8 mouse cellular contexts compared by ENCODE assay signal in genomic region chr2:33558233-33558632, GRCm38 (mm10).
DNase-seq lines count a peak whose midpoint lies in the region; ATAC-seq and TF ChIP-seq lines count a peak whose summit lies in the region.

No protein-coding gene starts in this region.

- H3K27ac ChIP-seq in forebrain, postnatal 0 days (ENCODE audit: low read depth, low read length), result no peak overlapping the region
- no peak overlapping the region for H3K27ac ChIP-seq in liver, postnatal 0 days (ENCODE audit: low read depth)

- H3K36me3 ChIP-seq in forebrain, postnatal 0 days (ENCODE audit: insufficient read depth), result no peaks in the 10 kb centered on the region
- H3K36me3 ChIP-seq in liver, postnatal 0 days (replicated peaks; ENCODE audit: insufficient read depth, low read length), result no peaks in the 10 kb centered on the region

- peak; percentile 98 for TF ChIP-seq CTCF in forebrain, postnatal 0 days (IDR thresholded peaks at IDR 0.05; ENCODE audit: low read depth)
- TF ChIP-seq CTCF in liver, postnatal 0 days (IDR thresholded peaks at IDR 0.05; ENCODE audit: low read depth), result peak; percentile 97

- no peak for TF ChIP-seq EP300 in liver, postnatal 0 days (IDR thresholded peaks at IDR 0.05; ENCODE audit: low read depth)

- no peak overlapping the region for H3K4me3 ChIP-seq in forebrain, postnatal 0 days (ENCODE audit: low read depth, low read length)
- H3K4me3 ChIP-seq in liver, postnatal 0 days (ENCODE audit: low read depth, low read length), result no peak overlapping the region

- peak; percentile 63 for DNase-seq in 416B (ENCODE audit: low read depth)
- peak; percentile 48 for DNase-seq in ES-CJ7 (ENCODE audit: low read depth, low spot score)
- peak; percentile 68 for DNase-seq in cerebellum, adult 11-12 months
- DNase-seq in forebrain, postnatal 0 days, result peak; percentile 83
- DNase-seq in kidney, postnatal 14 days, result peak; percentile 80
- peak; percentile 76 for DNase-seq in liver, postnatal 0 days
- peak; percentile 92 for DNase-seq in retina, embryonic 14.5 days (ENCODE audit: low spot score)
- DNase-seq in urinary bladder, postnatal 4 days (ENCODE audit: low spot score in 2 of 2), result peak; percentile 51 to 79

- H3K27me3 ChIP-seq in forebrain, postnatal 0 days (ENCODE audit: insufficient read depth, low read length), result no peaks in the 10 kb centered on the region
- 0 out of 2 replicates have a peak, but pooled peaks cover 5% of the 10 kb centered on the region for H3K27me3 ChIP-seq in liver, postnatal 0 days (ENCODE audit: insufficient read depth, low read length)

- no peak overlapping the region for H3K9ac ChIP-seq in forebrain, postnatal 0 days
- H3K9ac ChIP-seq in liver, postnatal 0 days (replicated peaks), result no peak overlapping the region

- H3K4me1 ChIP-seq in forebrain, postnatal 0 days (ENCODE audit: insufficient read depth), result no peaks in the 10 kb centered on the region
- H3K4me1 ChIP-seq in liver, postnatal 0 days (ENCODE audit: insufficient read depth), result no peaks in the 10 kb centered on the region

- H3K9me3 ChIP-seq in forebrain, postnatal 0 days (ENCODE audit: low read length), result no peaks in the 10 kb centered on the region
- no peaks in the 10 kb centered on the region for H3K9me3 ChIP-seq in liver, postnatal 0 days (ENCODE audit: low read length)

- no peak overlapping the region for H3K4me2 ChIP-seq in forebrain, postnatal 0 days (ENCODE audit: low read depth)
- H3K4me2 ChIP-seq in liver, postnatal 0 days (ENCODE audit: low read depth, low read length), result no peak overlapping the region

- under 1% methylated on average over 6 of the region's 6 CpGs for WGBS in forebrain, postnatal 0 days
- WGBS in liver, postnatal 0 days (ENCODE audit: insufficient replicate concordance), result 4% methylated on average over 6 of the region's 6 CpGs

- ATAC-seq in forebrain, postnatal 0 days, result 0 out of 2 replicates have a peak, but pooled peaks have one; percentile 32
- ATAC-seq in liver, postnatal 0 days, result no peak
